Mouse (Mus musculus): ENCODE measurements at regions not wholly inside any gene's neighbourhood (a gene's known extent, or its start where the extent isn't known, plus 50 kb on each side); places are given as distances from the start of the nearest gene placed in this dataset.

- no peak for DNase-seq (ENCODE audit: low spot score)
These were observed 556.3 kb downstream of the Adgrl2 start for GRCm38 (mm10) chr3:148434033-148434432.

- DNase-seq (ENCODE audit: low spot score): no peak
These were observed 561.1 kb downstream of the Adgrl2 start for GRCm38 (mm10) chr3:148429012-148429865.

- DNase-seq (ENCODE audit: low spot score): no peak
These were observed 566.3 kb downstream of the Adgrl2 start for GRCm38 (mm10) chr3:148424089-148424488.

- DNase-seq (ENCODE audit: low spot score): no peak
These were observed 567.0 kb downstream of the Adgrl2 start for GRCm38 (mm10) chr3:148423383-148423782.

- DNase-seq (ENCODE audit: low spot score): no peak
These were observed 567.6 kb downstream of the Adgrl2 start for GRCm38 (mm10) chr3:148422720-148423119.

- DNase-seq (ENCODE audit: low spot score): no peak
These were observed 568.1 kb downstream of the Adgrl2 start for GRCm38 (mm10) chr3:148422205-148422604.

GRCm38 (mm10) chr3:148420303-148420702, 570.1 kb downstream of the Adgrl2 start:
- DNase-seq (ENCODE audit: low spot score): no peak

- DNase-seq (ENCODE audit: low spot score): no peak
These were observed 570.8 kb downstream of the Adgrl2 start for GRCm38 (mm10) chr3:148419462-148420074.

GRCm38 (mm10) chr3:148418067-148418466, 572.3 kb downstream of the Adgrl2 start:
- DNase-seq (ENCODE audit: low spot score): no peak

- no peak for DNase-seq (ENCODE audit: low spot score)
These were observed 574.9 kb downstream of the Adgrl2 start for GRCm38 (mm10) chr3:148415443-148415842.

- DNase-seq (ENCODE audit: low spot score): no peak
These were observed 577.3 kb downstream of the Adgrl2 start for GRCm38 (mm10) chr3:148413027-148413426.

- no peak for DNase-seq (ENCODE audit: low spot score)
These were observed 578.2 kb downstream of the Adgrl2 start for GRCm38 (mm10) chr3:148412191-148412590.

GRCm38 (mm10) chr3:148398349-148398748, 592.0 kb downstream of the Adgrl2 start:
- no peak for DNase-seq (ENCODE audit: low spot score)

GRCm38 (mm10) chr3:148387550-148387949, 602.8 kb downstream of the Adgrl2 start:
- no peak for DNase-seq (ENCODE audit: low spot score)

GRCm38 (mm10) chr3:148385712-148386111, 604.6 kb downstream of the Adgrl2 start:
- DNase-seq (ENCODE audit: low spot score): no peak

GRCm38 (mm10) chr3:148381057-148381456, 609.3 kb downstream of the Adgrl2 start:
- DNase-seq (ENCODE audit: low spot score): no peak

GRCm38 (mm10) chr3:148363331-148363730, 627.0 kb downstream of the Adgrl2 start:
- no peak for DNase-seq (ENCODE audit: low spot score)

GRCm38 (mm10) chr3:148362453-148362864, 627.9 kb downstream of the Adgrl2 start:
- peak; percentile 21 for DNase-seq (ENCODE audit: low spot score)

- peak; percentile 83 for DNase-seq (ENCODE audit: low spot score)
These were observed 646.6 kb downstream of the Adgrl2 start for GRCm38 (mm10) chr3:148343633-148344361.

GRCm38 (mm10) chr3:148343256-148343632, 647.1 kb downstream of the Adgrl2 start:
- no peak for DNase-seq (ENCODE audit: low spot score)

- no peak for DNase-seq (ENCODE audit: low spot score)
These were observed 651.1 kb downstream of the Adgrl2 start for GRCm38 (mm10) chr3:148339258-148339657.

- no peak for DNase-seq (ENCODE audit: low spot score)
These were observed 653.7 kb downstream of the Adgrl2 start for GRCm38 (mm10) chr3:148336640-148337039.

- no peak for DNase-seq (ENCODE audit: low spot score)
These were observed 654.3 kb downstream of the Adgrl2 start for GRCm38 (mm10) chr3:148336091-148336511.
